Mouse (Mus musculus) right cerebral cortex, postnatal 14 days (tissue): ENCODE measurements around the gene Ren1.

Experiments used
- DNase-seq: peaks from one replicate; pipeline ENCODE4 v3.0.0; 2022

Gene Ren1

GRCm38 (mm10) chr1:133346531-133346930 lies 3.8 kb upstream of the Ren1 start:
- peak; percentile 40 for DNase-seq

- DNase-seq: no peak
Observed at GRCm38 (mm10) chr1:133347226-133347625, 3.1 kb upstream of the Ren1 start.

GRCm38 (mm10) chr1:133347693-133348520 lies 2.4 kb upstream of the Ren1 start:
- DNase-seq: no peak

- DNase-seq: no peak
Observed at GRCm38 (mm10) chr1:133351762-133352161, 1.5 kb downstream of the Ren1 start.

GRCm38 (mm10) chr1:133353371-133353809 lies 3.1 kb downstream of the Ren1 start:
- DNase-seq: peak; percentile 83

- no peak for DNase-seq
Observed at GRCm38 (mm10) chr1:133355469-133355868, 5.2 kb downstream of the Ren1 start.

- DNase-seq: no peak
Observed at GRCm38 (mm10) chr1:133355912-133356311, 5.6 kb downstream of the Ren1 start.

GRCm38 (mm10) chr1:133356330-133356729 lies 6.0 kb downstream of the Ren1 start:
- DNase-seq: no peak

- DNase-seq: no peak
Observed at GRCm38 (mm10) chr1:133361006-133361405, 10.7 kb downstream of the Ren1 start.

- DNase-seq: no peak
Observed at GRCm38 (mm10) chr1:133362103-133362502, 11.8 kb downstream of the Ren1 start.

GRCm38 (mm10) chr1:133363276-133364021 lies 13.1 kb downstream of the Ren1 start, which contains the start of gene Etnk2:
TSS of gene Etnk2 (plus strand) at chr1:133363572.
- peak; percentile 69 for DNase-seq

- no peak for DNase-seq
Observed at GRCm38 (mm10) chr1:133364022-133364630, 13.8 kb downstream of the Ren1 start.

- DNase-seq: no peak
Observed at GRCm38 (mm10) chr1:133364890-133365289, 14.6 kb downstream of the Ren1 start.

GRCm38 (mm10) chr1:133366951-133367605 lies 16.8 kb downstream of the Ren1 start:
- DNase-seq: no peak

- no peak for DNase-seq
Observed at GRCm38 (mm10) chr1:133367606-133368488, 17.5 kb downstream of the Ren1 start.

- DNase-seq: no peak
Observed at GRCm38 (mm10) chr1:133368644-133369043, 18.3 kb downstream of the Ren1 start.

GRCm38 (mm10) chr1:133370352-133370751 lies 20.0 kb downstream of the Ren1 start:
- DNase-seq: no peak

- DNase-seq: no peak
Observed at GRCm38 (mm10) chr1:133371431-133371830, 21.1 kb downstream of the Ren1 start.

GRCm38 (mm10) chr1:133372113-133372512 lies 21.8 kb downstream of the Ren1 start:
- no peak for DNase-seq

- no peak for DNase-seq
Observed at GRCm38 (mm10) chr1:133375696-133376346, 25.5 kb downstream of the Ren1 start.

- DNase-seq: no peak
Observed at GRCm38 (mm10) chr1:133377547-133377946, 27.2 kb downstream of the Ren1 start.
